In the genomic region with DNA sequence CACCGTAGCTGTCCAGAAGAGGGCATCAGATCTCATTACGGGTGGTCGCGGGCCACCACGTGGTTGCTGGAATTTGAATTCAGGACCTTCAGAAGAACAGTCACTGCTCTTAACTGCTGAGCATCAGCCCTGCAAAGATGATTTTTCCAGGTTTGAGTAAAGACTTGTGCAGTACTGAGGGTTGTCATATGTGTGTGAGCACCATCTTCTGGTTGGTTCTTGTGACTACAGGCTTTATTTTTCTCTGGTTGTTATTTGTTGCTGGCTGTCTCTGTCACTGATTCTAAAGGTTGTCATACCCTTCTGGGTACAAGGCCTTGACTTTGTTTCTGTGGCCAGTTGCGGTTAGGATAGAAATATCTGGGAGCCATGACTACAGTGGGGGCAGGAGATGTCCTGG, we compare ENCODE assay signal across 10 mouse cellular contexts. TPM values are rescaled to one million over a fixed set of nuclear protein-coding genes. Genes with fewer than 3 reads are reported as not detected.
A peak's percentile ranks its signal among the peaks of the same experiment; 100 is the strongest.
DNase-seq lines count a peak whose midpoint lies in the region; ATAC-seq and TF ChIP-seq lines count a peak whose summit lies in the region.
"Had no signal": no experiment of that assay in that cellular context is flagged by ENCODE, and none has a peak within 500 bp of the region (broad histone marks: within the 10 kb centered on the region; RNA-seq: fewer than 3 reads in every experiment).

No protein-coding gene starts in this region.

- H3K79me2 ChIP-seq in MEL (ENCODE audit: control insufficient read depth, insufficient read depth, low read length, poor library complexity) = no peaks in the 10 kb centered on the region

- no peak overlapping the region for H3K4me2 ChIP-seq in kidney, embryonic 16.5 days (replicated peaks; ENCODE audit: low read depth, low read length)
- H3K4me2 ChIP-seq: embryonic facial prominence, embryonic 15.5 days had no signal

- WGBS in kidney, embryonic 16.5 days = 48% methylated on average over 6 of the region's 6 CpGs

- no peak overlapping the region for H3K4me3 ChIP-seq in kidney, embryonic 16.5 days (ENCODE audit: low read length)
- no peak overlapping the region for H3K4me3 ChIP-seq in MEL (ENCODE audit: control insufficient read depth in 1 of 2, insufficient read depth in 1 of 2, low read depth in 2 of 2, low read length in 2 of 2)
- H3K4me3 ChIP-seq: embryonic facial prominence, embryonic 15.5 days had no signal

- no peaks in the 10 kb centered on the region for H3K9me3 ChIP-seq in kidney, embryonic 16.5 days (ENCODE audit: low read length)
- H3K9me3 ChIP-seq in MEL (replicated peaks; ENCODE audit: insufficient read depth, low read length) = no peaks in the 10 kb centered on the region; the same call in 1 of the 2 replicates
- H3K9me3 ChIP-seq: embryonic facial prominence, embryonic 15.5 days had no signal

- no peak overlapping the region for H3K9ac ChIP-seq in kidney, embryonic 16.5 days (replicated peaks; ENCODE audit: low read length)
- no peak overlapping the region for H3K9ac ChIP-seq in MEL (ENCODE audit: control insufficient read depth, low read depth, low read length, poor library complexity, severe bottlenecking)
- H3K9ac ChIP-seq: embryonic facial prominence, embryonic 15.5 days had no signal

- ATAC-seq in kidney, embryonic 16.5 days (ENCODE audit: low FRiP score, low TSS enrichment) = no peak

- H3K27ac ChIP-seq in kidney, embryonic 16.5 days (ENCODE audit: low read length) = no peak overlapping the region
- no peak overlapping the region for H3K27ac ChIP-seq in MEL (ENCODE audit: control insufficient read depth, low read depth, low read length)
- H3K27ac ChIP-seq: embryonic facial prominence, embryonic 15.5 days had no signal

- no peaks in the 10 kb centered on the region for H3K36me3 ChIP-seq in kidney, embryonic 16.5 days (ENCODE audit: insufficient read depth, low read length)
- H3K36me3 ChIP-seq in MEL (ENCODE audit: control insufficient read depth in 1 of 2, insufficient read depth in 2 of 2, low read length in 2 of 2) = no peaks in the 10 kb centered on the region
- H3K36me3 ChIP-seq: embryonic facial prominence, embryonic 15.5 days had no signal

- TF ChIP-seq CTCF in MEL (IDR thresholded peaks at IDR 0.05 in 2 of 3, conservative IDR thresholded peaks at IDR 0.05 in 1 of 3; ENCODE audit: control insufficient read depth in 1 of 3, insufficient read depth in 1 of 3, low read depth in 2 of 3, low read length in 3 of 3, poor library complexity in 1 of 3, severe bottlenecking in 1 of 3) = peak in 2 of 3 experiments; percentile 4 to 52; a peak in 2 of 6 replicates

- no peak for TF ChIP-seq POLR2A in MEL (IDR thresholded peaks at IDR 0.05; ENCODE audit: control insufficient read depth in 1 of 2, insufficient read depth in 1 of 2, low read depth in 1 of 2, low read length in 2 of 2, poor library complexity in 1 of 2)

- no peaks in the 10 kb centered on the region for H3K27me3 ChIP-seq in kidney, embryonic 16.5 days (ENCODE audit: insufficient read depth, low read length)
- no peaks in the 10 kb centered on the region for H3K27me3 ChIP-seq in MEL (ENCODE audit: control insufficient read depth in 1 of 2, insufficient read depth in 2 of 2, low read length in 2 of 2)
- H3K27me3 ChIP-seq: embryonic facial prominence, embryonic 15.5 days had no signal

- no peak for TF ChIP-seq EP300 in MEL (IDR thresholded peaks at IDR 0.05; ENCODE audit: low read depth in 1 of 2, low read length in 2 of 2)

- H3K4me1 ChIP-seq in kidney, embryonic 16.5 days (ENCODE audit: insufficient read depth, low read length) = no peaks in the 10 kb centered on the region
- H3K4me1 ChIP-seq in MEL (ENCODE audit: control insufficient read depth in 1 of 2, insufficient read depth in 2 of 2, low read length in 2 of 2) = no peaks in the 10 kb centered on the region
- H3K4me1 ChIP-seq: embryonic facial prominence, embryonic 15.5 days had no signal

- peak; percentile 60 for TF ChIP-seq RAD21 in MEL (IDR thresholded peaks at IDR 0.05; ENCODE audit: low read depth, low read length)

- DNase-seq in kidney, adult 18-20 months = peak; percentile 5
- peak; percentile 39 for DNase-seq in 416B (ENCODE audit: low read depth)
- DNase-seq in MEL (ENCODE audit: low read depth, low spot score) = peak; percentile 32
- peak; percentile 16 for DNase-seq in induced T-regulatory cell, adult 2 months (ENCODE audit: low read depth)
- no peak for DNase-seq in heart, adult 9 months (ENCODE audit: low spot score in 2 of 2)
- DNase-seq in spleen, postnatal 36 days (ENCODE audit: low spot score in 2 of 2) = no peak
- no peak for DNase-seq in spleen, postnatal 14 days (ENCODE audit: low spot score in 2 of 2)

TF ChIP-seq in MEL, 35 proteins besides CTCF, POLR2A, EP300 and RAD21:
- TF ChIP-seq SMC3 (IDR thresholded peaks at IDR 0.05; ENCODE audit: low read depth, low read length) = peak; percentile 49
- TF ChIP-seq ZC3H11A (IDR thresholded peaks at IDR 0.05; ENCODE audit: low read depth, low read length) = 0 out of 2 replicates have a peak, but pooled peaks have one; percentile 20
- no peak for TF ChIP-seq GABPA (IDR thresholded peaks at IDR 0.05; ENCODE audit: low read depth, low read length)

RNA-seq across cellular contexts. Expression of gene Gm4778, which starts 3.2 kb away (rescaled TPM):
- polyA plus RNA-seq in kidney, embryonic 16.5 days (2015; fragmentation: Nextera tagmentation; extraction: Ambion mirVana) = not detected in 2 replicates
- not detected in 2 replicates for total RNA-seq in MEL (2012; rRNA removed)
- polyA plus RNA-seq in MEL (2012; ENCODE audit: insufficient read depth in 1 of 2, insufficient read length in 2 of 2, low read depth in 1 of 2, low replicate concordance in 2 of 2, missing spikeins in 1 of 2) = not detected
- polyA plus RNA-seq: embryonic facial prominence, embryonic 15.5 days; liver, embryonic 16.5 days had no signal

RNA-seq across cellular contexts. Expression of gene Them4, which starts 49.3 kb away (rescaled TPM):
- polyA plus RNA-seq in kidney, embryonic 16.5 days (2015; fragmentation: Nextera tagmentation; extraction: Ambion mirVana) = 14.6 and 15.1 TPM in 2 replicates
- total RNA-seq in MEL (2012; rRNA removed) = 0.81 and 0.95 TPM in 2 replicates
- 1 to 10 TPM in 1 of 2 experiments, not detected in 1; 1.4 TPM for polyA plus RNA-seq in MEL (2012; ENCODE audit: insufficient read depth in 1 of 2, insufficient read length in 2 of 2, low read depth in 1 of 2, low replicate concordance in 2 of 2, missing spikeins in 1 of 2)

Comparison
In these comparisons a context has a peak if more than half of its experiments do, and no peak if none do; other contexts are left out.
1. DNase-seq: peak in kidney, adult 18-20 months (single experiment), 416B (single experiment), MEL (single experiment) and induced T-regulatory cell, adult 2 months (single experiment); none in heart, adult 9 months (0 of 2), spleen, postnatal 36 days (0 of 2) and spleen, postnatal 14 days (0 of 2).